Mouse (Mus musculus) limb, embryonic 14.5 days (tissue): ENCODE data around the gene Ccdc50. TPM values are rescaled to one million over a fixed set of nuclear protein-coding genes. Genes with fewer than 3 reads are reported as not detected.

ENCODE experiments used
- ATAC-seq: fragments of 200-750 bp; cut with Nextera tagmentation; 2 replicates; pipeline ENCODE4 v1.8.0; 2017; ENCODE audit warnings: low read depth, moderate number of reproducible peaks, moderate TSS enrichment; ENCODE audit not compliant: low FRiP score
- DNase-seq: peaks from one replicate; pipeline ENCODE4 v3.0.0-alpha.2; 2015; ENCODE audit warnings: low spot score
- H3K27ac ChIP-seq: fragments of 300-500 bp; sonication (generic); replicated peaks from 2 replicates; pipeline ENCODE4 v1.5.1; 2014; ENCODE audit warnings: low read depth, mild to moderate bottlenecking, low read length, moderate library complexity, mixed read lengths
- H3K27me3 ChIP-seq: fragments of 300-500 bp; sonication (generic); 2 replicates; pipeline ENCODE4 v1.6.1; 2014; ENCODE audit warnings: low read length, mixed read lengths; ENCODE audit not compliant: control insufficient read depth, insufficient read depth
- H3K36me3 ChIP-seq: fragments of 300-500 bp; sonication (generic); 2 replicates; pipeline ENCODE4 v1.6.1; 2014; ENCODE audit warnings: mild to moderate bottlenecking, low read length, moderate library complexity, mixed read lengths; ENCODE audit not compliant: control insufficient read depth, insufficient read depth
- H3K4me1 ChIP-seq: fragments of 300-500 bp; sonication (generic); 2 replicates; pipeline ENCODE4 v1.6.1; 2014; ENCODE audit warnings: antibody characterized with exemption, low read length, mixed read lengths; ENCODE audit not compliant: control insufficient read depth, insufficient read depth
- H3K4me2 ChIP-seq: fragments of 300-500 bp; sonication (generic); replicated peaks from 2 replicates; pipeline ENCODE4 v1.6.1; 2014; ENCODE audit warnings: low read depth, mild to moderate bottlenecking, low read length, moderate library complexity; ENCODE audit not compliant: severe bottlenecking
- H3K4me3 ChIP-seq: fragments of 300-500 bp; sonication (generic); replicated peaks from 2 replicates; pipeline ENCODE4 v1.5.1; 2014; ENCODE audit warnings: low read length
- H3K9ac ChIP-seq: fragments of 300-500 bp; sonication (generic); 2 replicates; pipeline ENCODE4 v1.6.1; 2014; ENCODE audit warnings: mild to moderate bottlenecking, low read depth, low read length, moderate library complexity; ENCODE audit not compliant: severe bottlenecking
- H3K9me3 ChIP-seq: fragments of 300-500 bp; sonication (generic); 2 replicates; pipeline ENCODE4 v1.6.1; 2016; ENCODE audit warnings: low read length; ENCODE audit not compliant: control insufficient read depth
- POLR2A ChIP-seq: fragments of 200-500 bp; IDR thresholded peaks from 2 replicates; pipeline ENCODE4 v1.8.0; 2012; ENCODE audit warnings: inconsistent platforms, mild to moderate bottlenecking, moderate library complexity, borderline replicate concordance; ENCODE audit not compliant: insufficient read depth, insufficient read length; ENCODE audit errors: extremely low read depth
- WGBS: fragments of 180-500 bp; shearing (Covaris S2); extraction: QIAGEN DNeasy Blood & Tissue Kit; methylation state at CpG from one replicate; pipeline ENCODE4 v1.1.7; 2014; 5-methylcytosine and 5-hydroxymethylcytosine counted together
- polyA plus RNA-seq, 2 experiments: library from polyadenylated mRNA; depleted of rRNA in 1 of 2; stranded (reverse) in 1 of 2; unstranded in 1 of 2; fragments of >200 nt; fragmentation: Nextera tagmentation in 1 of 2; extraction: Ambion mirVana in 1 of 2; gene quantifications; 2 replicates each; pipeline versions ENCODE4 v1.2.1 to v1.2.3; 2012 to 2014

The Ccdc50 gene
- polyA plus RNA-seq, 2 experiments, result 39.4 to 50.5 TPM

GRCm38 (mm10) chr16:27376556-27376955 is 12.1 kb upstream of the Ccdc50 start:
- no peaks in the 10 kb centered on the region for H3K36me3 ChIP-seq
- no peaks in the 10 kb centered on the region for H3K9me3 ChIP-seq
- DNase-seq (no peak), ATAC-seq (no peak)
- no peak overlapping the region for H3K27ac ChIP-seq
- no peak overlapping the region for H3K4me2 ChIP-seq
- H3K9ac ChIP-seq, result no peak overlapping the region
- H3K4me3 ChIP-seq, result no peak overlapping the region
- H3K4me1 ChIP-seq, result no peaks in the 10 kb centered on the region
- H3K27me3 ChIP-seq, result no peaks in the 10 kb centered on the region
- TF ChIP-seq POLR2A, result no peak

- H3K9me3 ChIP-seq, result no peaks in the 10 kb centered on the region
- WGBS, result 53% methylated on average over 4 of the region's 4 CpGs
These were observed 6.5 kb upstream of the Ccdc50 start for GRCm38 (mm10) chr16:27382217-27382616.

GRCm38 (mm10) chr16:27384893-27385603 is 3.6 kb upstream of the Ccdc50 start:
- H3K36me3 ChIP-seq, result no peaks in the 10 kb centered on the region
- H3K9ac ChIP-seq, result no peak overlapping the region
- ATAC-seq (no peak), DNase-seq (no peak)
- H3K4me2 ChIP-seq, result no peak overlapping the region
- H3K4me1 ChIP-seq, result peaks cover 4% of the 10 kb centered on the region; the same call in 1 of the 2 replicates
- 68% methylated on average over 4 of the region's 4 CpGs for WGBS
- TF ChIP-seq POLR2A, result no peak
- H3K4me3 ChIP-seq, result no peak overlapping the region
- no peaks in the 10 kb centered on the region for H3K27me3 ChIP-seq
- H3K9me3 ChIP-seq, result no peaks in the 10 kb centered on the region
- H3K27ac ChIP-seq, result no peak overlapping the region

More at GRCm38 (mm10) chr16:27382217-27382616, 6.5 kb upstream of the Ccdc50 start:
- no peaks in the 10 kb centered on the region for H3K4me1 ChIP-seq
- DNase-seq (no peak), ATAC-seq (no peak)
- no peak overlapping the region for H3K9ac ChIP-seq
- no peaks in the 10 kb centered on the region for H3K27me3 ChIP-seq
- no peak overlapping the region for H3K27ac ChIP-seq
- no peak for TF ChIP-seq POLR2A
- no peak overlapping the region for H3K4me2 ChIP-seq
- H3K36me3 ChIP-seq, result no peaks in the 10 kb centered on the region
- no peak overlapping the region for H3K4me3 ChIP-seq

GRCm38 (mm10) chr16:27385649-27386048 is 3.0 kb upstream of the Ccdc50 start:
- DNase-seq (no peak), ATAC-seq (no peak)
- Histone ChIP-seq H3K9me3 (no peaks in the 10 kb centered on the region), H3K36me3 (no peaks in the 10 kb centered on the region), H3K27me3 (no peaks in the 10 kb centered on the region), H3K4me1 (peaks cover 9% of the 10 kb centered on the region), H3K9ac (no peak overlapping the region), H3K27ac (no peak overlapping the region), H3K4me3 (no peak overlapping the region), H3K4me2 (no peak overlapping the region)
- 60% methylated on average over 1 of the region's 1 CpGs for WGBS
- TF ChIP-seq POLR2A, result no peak

- DNase-seq, result no peak
- H3K36me3 ChIP-seq, result no peaks in the 10 kb centered on the region
- no peak overlapping the region for H3K27ac ChIP-seq
- peaks cover 9% of the 10 kb centered on the region for H3K4me1 ChIP-seq
- no peaks in the 10 kb centered on the region for H3K27me3 ChIP-seq
- no peak overlapping the region for H3K9ac ChIP-seq
- H3K9me3 ChIP-seq, result no peaks in the 10 kb centered on the region
- ATAC-seq, result no peak
- no peak overlapping the region for H3K4me2 ChIP-seq
- H3K4me3 ChIP-seq, result no peak overlapping the region
- 71% methylated on average over 4 of the region's 4 CpGs for WGBS
- no peak for TF ChIP-seq POLR2A
These were observed 1.7 kb upstream of the Ccdc50 start for GRCm38 (mm10) chr16:27386850-27387407.
